Mouse (Mus musculus): ENCODE data around the gene Sp140.
"Not testable (repeated sequence)": the region's sequence is repeated elsewhere in the genome, so short reads cannot be mapped to it uniquely, and the experiment has no call there.

Gene Sp140

GRCm38 (mm10) chr1:85608361-85608760 lies 8.2 kb downstream of the Sp140 start:
- not testable (repeated sequence) for H3K36me3 ChIP-seq (ENCODE audit: insufficient read depth, low read length); H3K4me1 ChIP-seq (replicated peaks; ENCODE audit: low read depth, low read length)

GRCm38 (mm10) chr1:85610581-85610980 lies 10.4 kb downstream of the Sp140 start:
- not testable (repeated sequence) for H3K4me1 ChIP-seq (replicated peaks; ENCODE audit: low read depth, low read length); H3K27me3 ChIP-seq (ENCODE audit: insufficient read depth, low read length); H3K36me3 ChIP-seq (ENCODE audit: insufficient read depth, low read length); H3K9me3 ChIP-seq (ENCODE audit: low read length); H3K4me3 ChIP-seq (replicated peaks; ENCODE audit: low read length)

More at GRCm38 (mm10) chr1:85608361-85608760, 8.2 kb downstream of the Sp140 start:
- H3K27me3 ChIP-seq (ENCODE audit: insufficient read depth, low read length); H3K9me3 ChIP-seq (ENCODE audit: low read length); H3K4me3 ChIP-seq (replicated peaks; ENCODE audit: low read length): not testable (repeated sequence)

GRCm38 (mm10) chr1:85615096-85615495 lies 14.9 kb downstream of the Sp140 start:
- not testable (repeated sequence) for H3K36me3 ChIP-seq (ENCODE audit: insufficient read depth, low read length); H3K4me3 ChIP-seq (replicated peaks; ENCODE audit: low read length)

GRCm38 (mm10) chr1:85615819-85616218 lies 15.6 kb downstream of the Sp140 start:
- H3K27me3 ChIP-seq (ENCODE audit: insufficient read depth, low read length); H3K36me3 ChIP-seq (ENCODE audit: insufficient read depth, low read length); H3K4me3 ChIP-seq (replicated peaks; ENCODE audit: low read length); H3K4me1 ChIP-seq (replicated peaks; ENCODE audit: low read depth, low read length); H3K9me3 ChIP-seq (ENCODE audit: low read length): not testable (repeated sequence)

More at GRCm38 (mm10) chr1:85615096-85615495, 14.9 kb downstream of the Sp140 start:
- H3K9me3 ChIP-seq (ENCODE audit: low read length); H3K27me3 ChIP-seq (ENCODE audit: insufficient read depth, low read length); H3K4me1 ChIP-seq (replicated peaks; ENCODE audit: low read depth, low read length): not testable (repeated sequence)

GRCm38 (mm10) chr1:85617161-85617560 lies 17.0 kb downstream of the Sp140 start:
- not testable (repeated sequence) for H3K9me3 ChIP-seq (ENCODE audit: low read length); H3K27me3 ChIP-seq (ENCODE audit: insufficient read depth, low read length); H3K36me3 ChIP-seq (ENCODE audit: insufficient read depth, low read length); H3K4me3 ChIP-seq (replicated peaks; ENCODE audit: low read length); H3K4me1 ChIP-seq (replicated peaks; ENCODE audit: low read depth, low read length)

- H3K36me3 ChIP-seq (ENCODE audit: insufficient read depth, low read length); H3K4me3 ChIP-seq (replicated peaks; ENCODE audit: low read length); H3K27me3 ChIP-seq (ENCODE audit: insufficient read depth, low read length): not testable (repeated sequence)
Measured at GRCm38 (mm10) chr1:85618689-85619088, 18.5 kb downstream of the Sp140 start.

GRCm38 (mm10) chr1:85636936-85637335 lies 36.8 kb downstream of the Sp140 start:
- not testable (repeated sequence) for H3K27me3 ChIP-seq (ENCODE audit: insufficient read depth, low read length); H3K9me3 ChIP-seq (ENCODE audit: low read length); H3K4me3 ChIP-seq (replicated peaks; ENCODE audit: low read length); H3K36me3 ChIP-seq (ENCODE audit: insufficient read depth, low read length); H3K4me1 ChIP-seq (replicated peaks; ENCODE audit: low read depth, low read length)

More at GRCm38 (mm10) chr1:85618689-85619088, 18.5 kb downstream of the Sp140 start:
- H3K9me3 ChIP-seq (ENCODE audit: low read length); H3K4me1 ChIP-seq (replicated peaks; ENCODE audit: low read depth, low read length): not testable (repeated sequence)

GRCm38 (mm10) chr1:85638144-85638543 lies 38.0 kb downstream of the Sp140 start:
- H3K36me3 ChIP-seq (ENCODE audit: insufficient read depth, low read length); H3K4me3 ChIP-seq (replicated peaks; ENCODE audit: low read length); H3K9me3 ChIP-seq (ENCODE audit: low read length); H3K4me1 ChIP-seq (replicated peaks; ENCODE audit: low read depth, low read length); H3K27me3 ChIP-seq (ENCODE audit: insufficient read depth, low read length): not testable (repeated sequence)

- not testable (repeated sequence) for H3K4me1 ChIP-seq (replicated peaks; ENCODE audit: low read depth, low read length); H3K9me3 ChIP-seq (ENCODE audit: low read length); H3K4me3 ChIP-seq (replicated peaks; ENCODE audit: low read length); H3K36me3 ChIP-seq (ENCODE audit: insufficient read depth, low read length); H3K27me3 ChIP-seq (ENCODE audit: insufficient read depth, low read length)
Measured at GRCm38 (mm10) chr1:85649881-85650280, 49.7 kb downstream of the Sp140 start, which contains the start of gene Sp100. TSS of gene Sp100 (plus strand) at chr1:85649988.

- H3K36me3 ChIP-seq (ENCODE audit: insufficient read depth, low read length); H3K4me1 ChIP-seq (replicated peaks; ENCODE audit: low read depth, low read length); H3K27me3 ChIP-seq (ENCODE audit: insufficient read depth, low read length); H3K4me3 ChIP-seq (replicated peaks; ENCODE audit: low read length); H3K9me3 ChIP-seq (ENCODE audit: low read length): not testable (repeated sequence)
Measured at GRCm38 (mm10) chr1:85650524-85650923, 50.3 kb downstream of the Sp140 start.

- H3K4me3 ChIP-seq (replicated peaks; ENCODE audit: low read length): not testable (repeated sequence)
Measured at GRCm38 (mm10) chr1:85651770-85652275, 51.6 kb downstream of the Sp140 start.

GRCm38 (mm10) chr1:85657211-85657610 lies 57.0 kb downstream of the Sp140 start:
- not testable (repeated sequence) for H3K36me3 ChIP-seq (ENCODE audit: insufficient read depth, low read length); H3K4me1 ChIP-seq (replicated peaks; ENCODE audit: low read depth, low read length); H3K9me3 ChIP-seq (ENCODE audit: low read length)

More at GRCm38 (mm10) chr1:85651770-85652275, 51.6 kb downstream of the Sp140 start:
- not testable (repeated sequence) for H3K4me1 ChIP-seq (replicated peaks; ENCODE audit: low read depth, low read length); H3K9me3 ChIP-seq (ENCODE audit: low read length); H3K27me3 ChIP-seq (ENCODE audit: insufficient read depth, low read length); H3K36me3 ChIP-seq (ENCODE audit: insufficient read depth, low read length)

More at GRCm38 (mm10) chr1:85657211-85657610, 57.0 kb downstream of the Sp140 start:
- H3K4me3 ChIP-seq (replicated peaks; ENCODE audit: low read length); H3K27me3 ChIP-seq (ENCODE audit: insufficient read depth, low read length): not testable (repeated sequence)

Measured in E14TG2a.4 (cell line).